Mouse (Mus musculus) induced T-regulatory cell, adult 2 months (primary cell): Measurements from ENCODE around the gene Grik4.
"Not testable (repeated sequence)": the region's sequence is repeated elsewhere in the genome, so short reads cannot be mapped to it uniquely, and the experiment has no call there.

ENCODE experiments used
- DNase-seq: peaks from one replicate; pipeline ENCODE4 v3.0.0-alpha.2; 2012; ENCODE audit warnings: low read depth

The Grik4 gene

DNA sequence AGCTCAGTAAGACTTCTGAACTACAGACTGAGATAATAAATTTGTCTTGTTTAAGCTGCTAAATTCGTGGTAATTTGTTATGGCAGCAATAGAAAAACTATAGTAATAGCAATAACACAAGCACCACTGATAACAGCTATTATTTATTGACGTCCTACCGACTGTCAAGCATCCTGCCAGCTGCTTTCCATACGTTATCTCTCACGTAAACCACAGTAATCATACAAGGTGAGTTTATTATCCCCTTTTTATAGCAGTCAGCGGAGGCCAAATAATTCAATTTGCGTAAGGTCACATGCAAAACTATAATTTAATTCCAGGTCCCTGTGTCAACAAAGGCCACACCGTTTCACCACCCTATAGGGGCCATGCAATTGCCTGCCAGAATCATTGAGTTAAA, 147.0 kb downstream of the Grik4 start:
- no peak for DNase-seq

DNA sequence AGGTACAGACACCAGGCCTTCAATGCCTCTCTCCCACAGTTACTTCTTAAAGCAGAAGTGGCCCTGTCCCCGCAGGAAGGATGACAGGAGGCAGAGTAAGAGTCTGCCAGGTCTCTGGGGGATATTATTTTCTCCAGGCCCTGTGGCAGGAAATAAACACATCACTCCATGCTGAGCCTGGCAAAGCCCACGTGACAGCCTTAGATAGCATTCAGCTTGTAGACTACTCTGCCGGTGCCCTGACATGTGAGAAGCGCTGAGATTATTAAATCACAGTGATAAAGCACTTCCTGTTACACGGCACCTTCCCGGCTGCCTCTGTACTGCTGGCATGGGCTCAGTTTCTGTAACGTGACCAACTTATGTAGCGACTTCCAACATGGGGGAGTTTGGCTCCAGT, 148.4 kb downstream of the Grik4 start:
- DNase-seq: no peak

DNA sequence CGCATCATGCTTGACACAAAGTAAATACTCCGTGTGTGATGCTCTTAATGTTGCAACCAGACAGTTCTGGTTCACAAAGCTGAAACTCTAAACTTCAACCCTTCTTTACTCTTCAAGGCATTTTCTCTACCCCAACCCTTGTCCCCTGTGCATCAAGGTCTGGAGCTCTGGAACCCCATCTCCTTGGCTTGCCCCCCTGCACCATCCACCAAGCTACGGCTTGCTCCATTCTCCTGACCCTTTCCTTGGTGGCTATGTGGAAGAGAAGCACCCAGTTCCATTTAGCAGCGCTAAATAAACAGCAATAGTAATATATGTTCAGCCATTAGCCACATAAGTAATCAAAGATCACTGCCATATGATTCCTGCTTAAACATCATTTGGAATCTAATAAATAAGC, 150.3 kb downstream of the Grik4 start:
- DNase-seq: no peak

DNA sequence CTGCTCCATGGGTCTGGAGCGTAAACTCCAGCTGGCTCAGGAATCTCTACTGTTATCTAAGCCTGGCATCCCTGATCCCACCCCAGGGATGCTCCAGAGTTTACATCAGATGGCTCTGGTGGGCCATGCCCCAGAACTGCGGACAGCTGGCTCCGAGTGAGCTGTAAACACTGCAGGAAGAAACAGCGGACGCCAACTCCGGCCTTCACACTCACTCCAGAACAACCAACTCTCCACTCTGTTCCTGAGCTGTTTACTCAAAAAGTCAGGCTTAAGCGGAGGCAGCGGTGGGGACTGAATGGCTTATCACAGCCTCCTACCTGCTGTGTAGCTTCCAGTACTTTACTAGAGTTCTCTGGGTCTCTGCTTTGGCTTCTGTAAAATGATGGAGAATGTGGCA, 150.7 kb downstream of the Grik4 start:
- no peak for DNase-seq

DNA sequence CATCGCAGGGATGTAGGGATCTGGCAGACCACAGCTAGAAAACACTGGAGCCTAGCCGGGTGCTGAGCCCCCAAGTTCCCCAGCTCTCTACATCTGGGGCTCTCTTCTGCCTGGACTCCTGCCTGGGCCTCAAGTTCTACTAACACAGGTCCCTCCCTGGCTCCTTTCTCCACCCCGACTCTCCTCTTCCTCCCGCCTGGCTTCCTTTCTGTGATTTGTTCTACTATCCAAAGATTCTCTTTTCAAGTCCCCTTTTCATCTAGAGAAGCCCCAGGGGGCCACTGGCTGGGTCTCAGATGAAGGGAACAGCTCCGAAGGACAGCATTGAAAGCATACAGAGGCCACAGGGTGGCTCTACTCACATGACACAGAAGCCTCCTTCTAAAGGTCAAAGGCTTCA, 151.9 kb downstream of the Grik4 start:
- DNase-seq: no peak

DNA sequence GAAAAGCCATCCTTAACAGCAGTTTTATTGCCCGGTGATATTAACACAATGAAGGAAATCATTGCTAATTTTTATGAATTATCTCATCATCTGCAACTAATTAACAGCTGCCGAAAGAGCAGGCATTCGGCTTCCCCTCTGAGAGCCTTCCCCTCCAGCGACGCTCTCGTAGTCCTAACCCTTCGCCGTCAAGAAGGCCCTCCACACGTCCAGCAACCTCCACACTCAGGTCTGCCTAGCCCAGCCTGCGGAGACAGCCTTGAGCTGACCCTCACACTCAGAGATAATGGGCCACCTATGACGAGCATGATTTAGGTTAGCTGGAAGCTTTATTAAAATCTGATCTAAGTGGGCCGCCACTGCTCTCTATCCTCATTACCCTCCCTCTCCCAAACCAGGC, 152.5 kb downstream of the Grik4 start:
- no peak for DNase-seq

DNA sequence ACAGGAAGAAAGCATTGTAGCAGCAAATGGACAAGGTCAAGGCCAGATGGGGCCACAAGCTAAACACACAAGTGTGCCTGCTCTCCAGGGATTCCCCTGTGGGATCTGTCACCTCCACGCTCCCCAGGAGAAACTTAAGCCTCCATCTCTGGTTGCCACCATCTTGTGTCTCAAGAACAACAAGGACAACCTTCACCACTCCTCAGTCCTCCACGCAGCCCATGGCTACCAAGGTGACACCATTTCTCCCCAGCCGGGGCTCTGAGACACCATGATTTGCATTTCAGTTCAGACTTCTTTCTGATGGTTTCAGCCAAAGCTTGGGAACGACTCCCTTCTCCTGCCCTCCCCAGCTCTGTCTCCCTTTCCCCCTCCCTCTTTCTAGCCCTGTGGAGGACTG, 152.9 kb downstream of the Grik4 start:
- DNase-seq: no peak

DNA sequence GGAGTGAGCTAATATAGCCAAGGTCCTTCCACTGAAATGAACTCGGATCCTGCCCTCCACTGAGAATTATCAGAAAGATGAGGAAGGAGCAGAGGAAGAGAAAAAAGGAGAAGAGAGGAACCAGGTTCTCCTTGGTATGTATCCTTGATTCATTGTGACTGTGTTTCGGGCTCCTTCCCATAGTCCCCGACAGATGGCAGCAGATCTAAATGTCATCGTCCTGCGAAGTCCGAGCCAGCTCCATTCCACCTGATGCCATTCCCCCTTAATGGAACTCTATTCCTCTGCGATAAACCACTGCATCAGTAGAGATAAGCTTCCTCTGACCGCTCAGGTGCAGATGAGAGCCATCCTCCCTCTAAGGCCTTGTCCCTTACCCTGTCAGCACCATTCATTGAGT, 155.8 kb downstream of the Grik4 start:
- DNase-seq: peak; percentile 29

DNA sequence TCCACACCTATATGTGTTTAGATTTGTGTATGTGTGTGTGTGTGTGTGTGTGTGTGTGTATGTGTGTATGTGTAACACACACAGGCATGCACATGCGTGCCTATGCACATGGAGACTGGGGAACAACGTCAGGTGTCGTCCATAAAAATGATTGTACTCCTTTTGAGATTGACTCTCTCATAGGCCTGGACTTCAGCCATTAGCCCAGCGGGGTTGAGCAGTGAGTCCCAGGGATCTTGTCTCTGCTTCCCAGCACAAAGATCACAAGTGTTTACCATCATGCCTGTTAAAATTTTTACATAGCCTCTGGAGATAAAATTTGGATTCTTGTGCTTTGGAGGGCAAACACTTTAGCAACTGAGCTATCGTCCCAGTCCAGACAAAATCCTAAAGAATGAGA, 157.4 kb downstream of the Grik4 start:
- no peak for DNase-seq

DNA sequence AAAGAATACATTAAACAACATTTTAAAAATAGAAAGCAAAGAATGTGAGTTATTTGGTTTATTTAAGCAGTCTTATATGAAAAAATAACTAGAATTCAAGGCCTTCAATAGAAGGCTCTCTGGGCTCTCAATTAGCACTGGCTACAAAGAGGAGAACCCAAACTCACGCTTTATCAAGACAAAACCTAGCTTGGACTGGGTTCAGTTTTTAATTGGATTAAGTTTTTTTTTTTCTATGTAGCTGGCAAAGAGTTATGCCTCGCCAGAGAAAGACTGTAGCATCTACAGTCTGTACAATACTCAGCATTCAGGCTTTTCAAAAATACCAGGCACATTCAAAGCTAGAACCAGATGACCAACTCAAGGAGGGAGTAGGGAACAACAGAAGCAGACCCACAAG, 158.0 kb downstream of the Grik4 start:
- no peak for DNase-seq

DNA sequence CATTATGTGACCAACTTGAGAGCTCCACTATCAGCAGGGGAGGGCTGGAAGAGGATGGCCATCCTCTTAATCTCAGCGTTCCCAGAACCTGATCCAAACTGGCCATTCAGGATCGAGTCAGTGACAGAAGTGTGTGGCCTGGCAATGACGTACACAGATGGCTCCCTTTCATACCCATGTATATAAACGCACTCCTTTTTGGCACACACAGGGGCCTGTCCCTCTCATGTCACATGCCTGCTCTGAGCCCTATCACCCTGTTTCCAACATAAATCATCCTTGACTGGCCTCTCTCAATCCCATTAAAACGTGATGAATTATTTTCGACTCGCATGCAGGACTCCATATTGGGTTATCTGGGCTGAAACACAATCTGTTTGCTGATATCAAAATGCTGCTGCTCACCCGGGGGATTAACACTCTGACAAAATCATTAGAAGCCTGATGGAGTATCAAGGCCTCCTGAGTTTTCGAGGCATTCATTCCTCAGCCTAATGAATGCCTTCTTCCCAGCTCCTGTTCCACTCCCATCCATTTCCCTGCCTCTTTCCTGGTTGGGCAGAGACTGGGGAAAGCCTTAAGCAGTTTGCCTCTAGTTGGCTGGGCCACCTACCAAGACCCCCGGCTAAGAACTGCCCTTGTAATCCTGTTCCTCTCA, 159.0 kb downstream of the Grik4 start:
- DNase-seq: no peak

DNA sequence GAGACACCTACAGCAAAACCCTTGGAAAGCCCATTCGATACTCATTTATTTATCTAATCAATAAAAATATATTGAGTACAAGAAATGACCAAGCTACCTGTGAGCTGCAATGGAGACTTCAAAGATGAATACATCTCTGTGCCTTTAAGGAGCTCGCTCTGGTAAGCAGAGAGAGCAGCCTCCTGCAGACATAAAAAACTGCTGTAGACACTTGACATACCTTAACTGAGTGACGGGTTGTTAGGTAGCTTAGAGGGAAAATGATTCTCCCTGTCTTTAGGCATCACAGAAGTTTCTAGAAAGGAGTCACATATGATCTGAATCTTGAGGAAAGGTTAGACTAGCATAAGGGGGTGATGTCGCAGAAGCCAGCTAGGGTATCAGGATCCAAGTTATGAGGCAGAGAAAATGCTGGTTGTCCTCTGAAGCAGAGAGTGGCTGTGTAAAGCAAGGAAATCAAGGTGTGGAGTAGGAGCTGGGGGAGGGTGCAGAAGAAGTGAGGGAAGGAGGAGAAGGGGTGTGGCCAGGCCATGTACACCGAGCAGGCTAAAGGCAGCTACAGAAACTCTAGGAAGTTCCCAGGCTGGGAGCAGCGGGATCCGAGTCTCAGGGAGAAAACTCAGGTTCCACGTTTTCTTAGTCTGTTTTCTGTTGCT, 160.9 kb downstream of the Grik4 start:
- no peak for DNase-seq

DNA sequence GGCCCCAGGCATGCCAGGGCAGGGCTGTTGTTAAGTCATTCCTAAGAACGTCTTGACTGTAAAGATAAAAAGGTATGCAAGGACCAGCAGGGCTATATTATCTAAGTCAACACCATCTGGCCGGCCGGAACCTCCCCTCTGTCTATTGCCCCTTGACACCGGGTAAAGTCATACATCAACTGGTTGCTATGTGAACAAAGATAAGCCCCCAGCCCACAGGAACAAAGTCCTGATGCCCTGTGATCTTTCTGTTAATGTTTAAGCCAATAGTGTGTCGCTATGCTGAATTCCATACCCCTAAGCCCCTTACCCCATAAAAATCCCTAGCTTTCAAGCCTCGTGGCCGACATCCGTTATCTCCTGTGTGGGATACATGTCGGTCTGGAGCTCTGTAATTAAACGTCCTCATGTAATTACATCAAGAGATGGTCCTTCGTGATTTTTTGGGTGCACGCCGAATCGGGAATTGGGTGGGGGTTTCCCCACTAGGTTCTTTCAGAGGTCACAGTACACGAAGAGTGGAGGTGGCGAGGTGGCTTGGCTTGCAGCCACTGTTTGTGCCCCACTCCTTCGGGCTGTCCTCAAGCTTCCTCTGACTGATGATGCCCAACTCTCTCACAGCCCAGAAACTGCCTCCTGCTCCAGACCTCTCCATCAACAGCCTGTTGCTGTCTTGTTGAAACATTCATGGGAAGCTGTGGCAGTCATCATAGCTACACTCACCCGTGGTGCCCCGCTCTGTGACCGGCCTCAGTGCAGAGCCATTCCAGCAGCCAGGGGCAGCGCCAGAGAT, 165.6 kb downstream of the Grik4 start:
- not testable (repeated sequence) for DNase-seq

DNA sequence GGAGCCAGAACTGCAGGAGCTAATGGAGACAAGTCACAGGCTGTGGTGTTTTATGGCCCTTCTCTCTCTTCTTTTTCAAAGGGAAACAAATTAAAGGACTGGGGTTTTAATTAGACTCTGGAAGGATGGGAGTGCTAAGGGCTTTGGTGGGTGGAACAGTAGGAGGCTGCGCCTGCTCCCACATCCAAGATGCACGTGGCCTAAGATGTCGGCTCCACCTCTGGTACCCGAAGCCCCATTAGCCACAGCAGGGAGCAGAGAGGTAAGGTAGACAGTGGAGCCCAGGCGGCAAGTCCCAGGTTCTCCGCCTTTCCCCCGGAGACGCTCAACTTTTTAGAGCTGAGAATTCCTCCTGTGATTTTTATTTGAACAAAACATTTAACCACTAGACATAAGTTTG, 166.4 kb downstream of the Grik4 start:
- no peak for DNase-seq

DNA sequence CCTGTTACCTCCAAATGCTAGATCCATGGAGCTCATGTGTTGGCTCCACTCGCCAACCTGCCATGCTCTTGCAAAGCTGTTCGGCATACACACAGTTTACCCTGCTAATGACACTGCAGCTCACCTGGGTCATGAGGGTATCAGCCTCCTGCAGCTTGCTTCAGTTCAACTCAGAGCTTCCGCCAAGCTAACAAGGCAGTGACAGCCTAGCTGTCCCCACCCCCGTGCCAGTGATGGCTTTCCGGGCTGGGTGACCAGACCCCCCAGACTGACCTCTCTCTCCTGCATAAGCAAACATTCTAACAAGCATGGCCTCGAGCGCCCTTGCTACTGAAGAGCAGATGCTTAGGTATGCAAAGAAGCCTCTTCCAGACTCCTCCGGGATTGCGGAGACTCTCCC, 167.5 kb downstream of the Grik4 start:
- no peak for DNase-seq

DNA sequence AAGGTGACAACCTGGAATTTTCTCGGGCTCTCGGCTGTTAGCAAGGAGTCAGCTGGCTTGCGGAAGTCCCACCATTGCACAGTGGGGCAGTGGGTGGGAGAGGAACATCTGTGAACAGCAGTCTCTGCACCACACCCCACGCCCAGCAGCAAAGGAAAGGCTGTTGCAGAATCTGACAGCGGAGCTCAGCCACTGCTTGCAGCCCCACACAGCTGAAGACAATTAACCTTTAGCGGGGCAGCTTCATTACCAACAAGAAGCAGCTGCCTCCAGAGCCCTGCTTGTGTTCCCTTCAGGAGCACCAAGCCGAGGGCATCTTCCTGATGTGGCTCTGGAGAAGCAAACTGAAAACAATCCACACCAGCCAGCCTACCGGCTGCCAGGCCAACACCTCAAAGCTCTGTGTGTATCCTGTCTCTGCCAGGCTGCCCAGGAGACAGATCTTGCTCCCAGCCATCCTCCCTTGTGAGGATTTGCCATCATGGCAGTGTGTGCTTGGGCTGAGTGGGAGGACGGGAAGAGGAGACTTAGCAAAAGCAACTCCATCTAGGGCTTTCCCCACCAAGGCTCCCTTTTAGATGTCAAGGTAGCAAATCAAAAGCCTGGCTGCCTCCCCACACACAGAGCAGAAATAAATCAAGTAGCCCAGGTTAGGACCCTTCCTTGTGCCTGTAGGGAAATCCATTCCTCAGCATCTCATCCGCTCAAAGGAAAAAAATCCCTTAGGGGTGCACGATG, 179.3 kb downstream of the Grik4 start:
- DNase-seq: no peak

DNA sequence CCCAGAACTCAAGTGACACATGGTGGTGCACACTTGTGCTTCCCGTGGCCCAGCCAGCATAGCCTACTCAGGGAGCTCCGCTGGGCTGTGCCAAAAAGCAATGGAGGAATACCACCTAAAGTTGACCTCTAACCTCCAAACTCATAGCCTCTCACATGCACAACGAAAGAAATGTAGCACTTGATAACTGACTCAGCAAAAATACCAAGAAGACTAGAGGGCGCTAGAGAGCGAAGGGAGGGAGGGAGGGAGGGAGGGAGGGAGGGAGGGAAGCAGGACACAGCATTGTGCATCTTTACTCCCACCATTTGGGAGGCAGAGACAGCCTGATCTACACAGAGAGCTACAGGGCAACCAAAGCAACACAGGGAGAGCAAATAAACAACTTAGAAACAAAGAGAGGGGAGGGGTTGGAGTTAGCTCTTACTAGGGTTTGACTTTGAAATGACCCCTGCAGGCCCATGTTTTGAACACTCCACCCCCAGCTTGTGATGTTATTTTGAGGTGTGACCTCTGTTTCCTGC, 185.5 kb downstream of the Grik4 start:
- DNase-seq: peak; percentile 5

DNA sequence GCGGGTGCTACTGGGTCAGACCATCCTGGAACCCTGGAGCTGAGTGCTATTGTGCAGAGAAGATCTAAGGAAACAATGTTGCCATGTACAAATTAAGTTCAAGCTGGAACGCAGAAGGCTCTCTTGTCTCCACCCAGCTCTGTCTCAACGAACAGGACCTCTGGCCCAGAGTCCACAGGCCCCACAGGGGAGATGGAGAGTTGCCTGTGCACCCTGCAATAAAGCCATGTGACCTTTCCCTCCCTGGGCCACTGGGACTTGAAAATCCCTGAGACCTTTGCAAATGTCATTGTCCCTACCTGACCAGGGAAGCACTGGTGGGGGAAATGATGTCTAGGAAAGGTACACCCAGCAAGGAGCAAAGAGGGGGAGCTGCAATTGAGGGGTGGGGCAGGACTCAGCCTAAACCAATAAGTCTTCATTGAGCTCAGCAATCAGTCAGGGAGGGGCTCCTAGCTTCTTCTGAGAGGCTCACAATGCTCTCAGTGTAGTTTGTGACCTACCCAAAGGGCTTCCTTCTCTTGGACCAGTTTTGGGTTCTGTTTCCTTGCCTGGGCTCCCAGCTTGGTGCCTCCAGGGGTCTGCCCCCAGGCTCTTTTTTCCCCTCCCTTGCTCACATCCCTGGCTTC, 187.2 kb downstream of the Grik4 start:
- DNase-seq: no peak

DNA sequence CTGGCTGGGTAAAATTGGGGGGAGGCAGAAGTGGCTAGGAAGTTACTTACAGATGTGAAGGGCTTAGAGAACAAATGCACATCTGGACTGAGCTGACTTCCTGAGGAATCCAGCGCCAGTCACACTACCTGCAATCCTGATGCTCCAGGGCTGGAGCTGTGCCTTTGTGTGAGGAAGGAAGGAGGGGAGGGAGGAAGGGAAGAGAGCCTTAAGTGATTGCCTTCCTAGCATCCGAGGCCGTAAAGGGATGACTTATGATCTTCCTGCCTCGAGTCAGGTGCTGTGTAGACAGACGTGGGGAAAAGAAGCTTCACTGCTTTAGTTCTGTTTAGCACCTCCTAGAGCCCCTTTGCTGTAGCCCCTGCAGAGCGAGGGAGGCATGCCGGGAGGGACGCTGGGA, 189.6 kb downstream of the Grik4 start:
- no peak for DNase-seq

DNA sequence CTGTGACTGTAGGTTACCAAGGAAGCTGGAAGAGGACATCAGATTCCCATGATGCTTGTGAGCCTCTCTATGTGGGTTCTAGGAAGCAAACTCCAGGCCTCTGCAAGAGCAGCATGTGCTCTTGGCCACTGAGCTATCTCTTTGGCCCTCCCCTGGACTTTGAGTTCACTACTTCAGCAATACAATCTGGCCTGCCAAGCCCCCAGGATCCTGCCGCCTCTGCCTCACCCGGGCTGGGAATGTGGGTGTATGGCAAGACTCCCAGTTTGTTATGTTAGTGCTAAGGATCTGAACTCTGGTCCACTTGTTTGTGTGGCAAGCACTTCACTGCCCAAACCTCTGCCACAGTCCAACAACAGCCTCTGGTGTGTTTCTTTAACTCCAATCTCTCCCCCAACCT, 193.1 kb downstream of the Grik4 start:
- no peak for DNase-seq

DNA sequence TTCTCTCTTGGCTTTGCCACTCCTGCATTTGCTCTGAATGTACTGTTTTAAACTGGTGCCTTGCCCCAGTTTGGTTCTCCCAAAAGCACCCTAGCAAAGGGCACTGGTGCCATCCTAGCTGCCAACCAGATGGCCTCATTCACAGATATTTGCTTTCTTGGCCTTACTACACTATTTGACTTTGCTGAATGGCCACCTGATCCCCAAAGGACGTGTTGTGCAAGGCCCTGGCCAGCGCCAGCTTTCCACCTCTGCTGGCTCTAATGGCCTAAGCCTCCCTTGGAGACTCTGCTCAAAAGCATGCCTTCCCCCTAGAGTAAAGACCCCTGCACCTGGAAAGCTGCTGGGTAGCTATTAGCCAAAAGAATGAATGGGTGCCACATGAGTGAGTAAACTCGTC, 194.1 kb downstream of the Grik4 start:
- no peak for DNase-seq

DNA sequence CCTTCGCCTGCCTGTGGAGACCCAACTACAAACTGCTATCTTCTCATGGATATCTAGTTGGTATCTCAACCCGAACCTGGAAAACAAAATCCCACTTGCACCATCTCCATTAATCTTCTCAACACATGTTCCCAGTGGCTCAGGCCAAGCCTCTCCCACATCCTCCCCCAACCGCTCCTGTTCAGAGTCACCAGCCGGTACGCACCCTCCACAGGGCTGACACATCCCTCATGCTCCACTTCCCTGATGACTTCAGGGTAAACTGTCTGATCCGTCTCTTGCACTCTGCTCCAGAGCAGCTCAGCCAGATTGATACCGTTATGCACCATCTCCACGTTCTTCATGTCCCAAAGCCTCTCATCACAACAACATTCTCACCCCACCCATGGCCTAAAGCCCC, 198.3 kb downstream of the Grik4 start:
- no peak for DNase-seq
